Mouse (Mus musculus) retina, adult 2 months (tissue): ENCODE results near the gene B4galnt3.

Experiments
- DNase-seq: peaks from one replicate; pipeline ENCODE4 v3.0.0-alpha.2; 2012; ENCODE audit warnings: low read depth, low spot score

Gene B4galnt3

DNA sequence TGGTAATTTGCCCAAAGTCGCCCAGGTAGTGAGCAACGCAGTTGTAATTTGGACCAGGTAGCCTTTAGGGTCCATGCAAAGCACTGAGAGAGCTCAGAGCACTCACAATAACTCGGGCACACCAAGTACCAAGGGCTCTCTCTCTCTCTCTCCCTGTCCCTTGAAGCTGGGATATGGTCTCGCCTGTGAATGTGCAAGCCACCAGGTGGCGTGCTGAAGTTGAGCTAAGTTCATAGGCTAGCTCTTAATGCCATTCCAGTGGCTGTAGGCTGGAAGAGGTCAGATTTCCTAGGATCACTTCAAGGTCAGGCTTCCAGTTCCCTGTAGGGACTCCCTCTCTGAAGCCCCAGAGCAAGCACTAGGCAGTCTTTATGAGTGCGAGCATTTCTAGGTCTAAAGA, 71.7 kb downstream of the B4galnt3 start:
- DNase-seq, result peak; percentile 6

DNA sequence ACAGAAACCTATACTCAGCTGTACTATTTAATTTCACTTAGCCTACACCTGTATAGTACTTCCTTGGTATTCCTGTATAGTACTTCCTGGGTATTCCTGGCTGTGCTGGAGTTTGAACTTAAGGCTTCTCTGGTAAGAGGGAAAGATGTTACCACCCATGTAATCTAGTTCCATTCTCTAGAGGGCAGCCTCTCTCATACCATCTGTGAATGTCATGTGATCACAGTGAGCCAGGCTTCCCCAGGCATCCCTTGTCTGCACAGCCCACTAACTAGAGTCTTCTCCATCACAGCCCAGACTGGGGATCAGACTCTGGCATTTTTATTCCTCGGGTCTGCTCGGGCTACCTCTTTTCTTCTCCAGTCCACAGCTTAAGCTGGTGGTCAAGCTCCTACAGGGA, 75.1 kb downstream of the B4galnt3 start:
- no peak for DNase-seq

DNA sequence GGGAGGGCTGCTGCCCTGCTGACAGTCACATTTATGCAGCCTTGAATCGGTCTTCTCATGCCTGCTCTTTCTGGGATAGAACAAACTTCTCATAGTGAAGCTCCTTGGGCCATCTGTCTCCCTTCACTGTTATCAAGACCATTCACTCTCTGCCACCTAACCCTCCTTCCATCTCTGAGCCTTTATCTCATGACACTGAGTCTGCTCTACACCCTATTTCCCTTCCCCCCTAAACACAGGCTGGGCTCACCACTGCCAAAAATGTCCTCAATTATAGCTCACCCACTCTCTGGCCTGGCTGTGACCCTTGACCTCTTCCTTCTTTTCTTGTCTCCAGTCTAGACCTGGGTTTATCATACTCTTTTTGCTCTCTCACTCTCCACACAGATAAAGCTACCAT, 77.7 kb downstream of the B4galnt3 start:
- DNase-seq, result no peak

DNA sequence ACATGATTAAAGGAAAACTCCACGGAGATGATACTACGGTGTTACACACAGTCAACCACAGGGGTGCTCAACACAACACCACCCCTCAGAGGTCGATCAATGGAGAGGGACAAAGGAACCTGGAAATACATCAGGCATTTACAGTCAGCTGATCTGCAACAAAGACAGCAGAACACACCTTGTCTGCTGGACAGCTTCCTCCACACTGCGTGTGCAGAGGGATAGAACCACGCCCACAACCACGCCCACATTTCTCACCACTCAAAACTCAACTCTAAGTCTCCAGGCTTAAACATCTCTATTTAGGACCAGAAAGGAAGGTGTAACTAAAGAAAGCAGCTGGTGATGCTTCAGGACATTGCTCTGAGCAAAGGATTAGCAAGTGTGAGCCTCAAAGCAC, 82.8 kb downstream of the B4galnt3 start:
- DNase-seq, result no peak

DNA sequence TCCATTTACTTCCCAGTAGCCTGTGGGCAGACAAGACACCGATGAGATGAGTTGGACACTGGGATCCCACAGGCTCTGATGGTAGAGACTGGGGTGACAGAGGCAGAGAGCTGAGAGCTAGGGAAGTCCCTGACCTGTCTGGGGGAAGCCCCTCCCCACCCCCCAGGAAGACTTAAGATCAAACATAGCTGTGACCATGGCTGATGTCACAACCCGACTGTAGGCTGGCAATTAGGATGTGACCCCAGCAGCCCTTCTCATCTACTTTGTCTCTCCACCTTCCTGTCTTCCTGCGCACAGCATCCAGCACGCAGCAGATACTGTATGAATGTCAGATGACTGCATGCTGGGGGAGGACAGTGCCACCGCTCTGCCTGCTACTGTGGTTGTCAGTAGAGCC, 87.8 kb downstream of the B4galnt3 start:
- DNase-seq, result no peak

DNA sequence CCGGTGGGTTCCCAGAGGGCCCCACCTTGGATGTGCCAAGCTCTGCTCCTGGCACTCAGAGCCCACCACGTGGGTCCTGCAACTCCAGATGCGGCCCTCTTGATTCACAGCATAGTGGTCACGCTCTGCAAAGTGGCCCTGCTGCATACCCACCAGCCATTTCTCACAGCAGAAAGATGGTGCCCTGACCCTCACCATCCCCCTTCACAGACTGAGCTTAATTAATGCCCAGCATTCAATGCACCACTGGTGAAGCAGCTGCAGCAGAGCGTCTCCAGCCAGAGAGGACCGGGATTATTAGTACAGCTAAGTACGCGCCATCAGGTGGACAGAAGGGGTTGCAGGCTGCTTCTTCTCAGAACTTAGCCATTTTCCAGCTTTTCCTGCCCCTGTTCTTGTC, 92.0 kb downstream of the B4galnt3 start:
- no peak for DNase-seq

- DNase-seq, result no peak
Measured at GRCm38 (mm10) chr6:120201956-120202355, 92.4 kb downstream of the B4galnt3 start.

DNA sequence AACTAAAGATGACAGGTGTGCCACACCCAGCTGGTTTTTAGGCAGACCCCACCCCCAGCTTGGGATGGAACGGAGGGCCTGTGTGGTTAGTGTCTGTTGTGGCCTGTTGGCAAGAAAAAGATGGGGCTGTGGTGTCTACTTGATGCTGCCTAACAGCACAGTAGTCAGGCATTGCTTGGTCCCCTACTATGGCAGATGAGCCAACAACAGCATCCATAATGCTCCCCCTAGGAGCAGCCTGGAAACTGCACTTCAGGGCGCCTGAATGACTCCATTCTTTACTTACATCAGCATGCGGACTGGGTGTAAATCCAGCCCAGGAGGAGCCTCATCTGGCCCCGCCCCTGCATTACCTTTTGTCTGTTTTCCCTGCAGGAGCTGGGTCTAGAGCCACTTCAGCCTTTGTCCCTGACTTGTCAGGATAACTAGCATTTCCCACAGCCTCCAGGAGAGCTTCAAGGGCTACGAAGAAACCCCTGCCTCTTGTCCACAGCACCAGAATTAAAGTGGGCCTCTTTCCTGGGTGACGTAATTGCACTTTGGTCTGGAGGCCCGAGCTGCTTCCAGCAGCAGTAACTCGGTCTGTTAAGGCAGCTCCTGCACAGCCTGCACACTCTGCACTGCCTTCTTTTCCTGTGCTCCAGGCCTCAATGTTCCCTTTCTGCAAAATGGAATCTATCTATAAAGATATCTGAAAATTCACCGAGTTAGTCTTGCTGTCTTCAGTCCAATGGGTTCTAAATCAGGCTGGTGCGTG, 94.5 kb downstream of the B4galnt3 start:
- DNase-seq, result no peak

DNA sequence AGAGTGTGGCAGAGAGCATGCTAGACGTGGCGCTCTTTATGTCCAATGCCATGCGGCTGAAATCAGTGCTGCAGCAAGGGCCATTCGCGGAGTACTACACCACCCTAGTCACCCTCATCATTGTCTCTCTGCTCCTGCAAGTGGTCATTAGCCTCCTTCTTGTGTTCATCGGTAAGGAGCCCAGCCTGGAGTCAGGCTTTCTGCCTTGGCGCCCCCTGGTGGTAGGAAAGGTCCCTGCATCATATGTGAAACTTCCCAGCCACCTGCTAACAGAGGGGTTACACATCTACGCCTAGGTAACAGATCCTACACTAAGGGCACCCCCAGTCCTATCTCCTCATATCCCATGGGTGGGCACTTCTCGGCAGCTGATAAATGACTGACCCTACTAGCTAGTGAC, 96.4 kb downstream of the B4galnt3 start:
- peak; percentile 57 for DNase-seq

GRCm38 (mm10) chr6:120196837-120197236, 97.5 kb downstream of the B4galnt3 start:
- DNase-seq, result no peak

- DNase-seq, result no peak
Measured at GRCm38 (mm10) chr6:120194963-120195362, 99.4 kb downstream of the B4galnt3 start.

- DNase-seq, result no peak
Measured at GRCm38 (mm10) chr6:120194305-120194704, 100.1 kb downstream of the B4galnt3 start.

GRCm38 (mm10) chr6:120193793-120194192, 100.6 kb downstream of the B4galnt3 start:
- no peak for DNase-seq

DNA sequence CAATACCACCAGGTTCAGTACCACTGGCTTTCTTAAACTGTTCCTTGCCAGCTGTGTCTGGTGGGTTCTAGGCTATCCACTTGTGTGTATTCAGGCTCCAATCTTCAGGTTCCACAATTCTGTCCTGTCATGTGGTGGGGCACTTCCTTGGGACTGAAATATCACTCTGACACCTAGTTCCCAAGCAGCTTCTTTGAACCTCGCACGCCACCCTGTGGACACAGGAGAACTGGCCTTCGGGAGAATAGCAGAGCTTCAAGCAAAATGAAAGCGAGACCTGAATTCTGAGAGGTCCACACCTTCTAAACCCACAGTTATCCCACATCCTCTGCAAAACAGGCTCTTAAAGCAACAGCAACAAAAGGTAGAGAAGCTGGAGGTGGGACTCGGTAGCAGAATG, 101.2 kb downstream of the B4galnt3 start:
- DNase-seq, result peak; percentile 26

GRCm38 (mm10) chr6:120192211-120192870, 102.0 kb downstream of the B4galnt3 start:
- no peak for DNase-seq

DNA sequence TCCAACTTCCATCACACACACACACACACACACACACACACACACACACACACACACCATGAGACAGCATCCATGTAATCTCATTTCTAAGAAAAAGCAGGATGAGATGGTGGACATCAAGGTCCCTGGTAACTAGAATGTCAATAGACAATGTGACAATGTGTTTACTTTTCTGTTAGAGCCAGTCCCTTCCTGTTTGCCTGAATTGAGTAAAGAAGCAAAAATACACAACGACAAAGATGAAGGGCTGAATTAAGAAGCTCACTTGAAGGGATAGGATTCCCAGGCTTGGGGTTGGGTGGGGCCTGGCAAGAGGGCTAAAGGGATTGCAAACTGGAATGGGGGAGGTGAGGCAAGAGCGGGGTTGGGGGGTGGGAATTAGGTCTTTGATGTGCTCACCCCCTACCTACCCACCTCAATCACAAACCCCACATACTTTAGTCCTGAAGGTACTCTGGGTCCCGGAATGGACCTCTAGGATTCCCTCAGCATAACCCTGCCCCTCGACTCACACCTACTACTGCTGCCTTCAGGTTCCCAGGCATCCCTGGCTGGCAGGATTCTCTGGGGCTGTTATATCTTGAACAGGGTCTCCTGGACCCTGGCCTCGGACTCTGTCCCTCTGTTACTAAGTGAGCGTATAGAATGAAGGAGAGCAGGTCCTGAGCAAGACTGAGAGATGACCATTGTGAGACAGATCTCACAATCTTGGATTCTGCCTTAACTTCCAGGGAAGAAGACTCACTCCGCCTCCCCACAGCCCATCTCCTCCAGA, 102.8 kb downstream of the B4galnt3 start:
- no peak for DNase-seq

DNA sequence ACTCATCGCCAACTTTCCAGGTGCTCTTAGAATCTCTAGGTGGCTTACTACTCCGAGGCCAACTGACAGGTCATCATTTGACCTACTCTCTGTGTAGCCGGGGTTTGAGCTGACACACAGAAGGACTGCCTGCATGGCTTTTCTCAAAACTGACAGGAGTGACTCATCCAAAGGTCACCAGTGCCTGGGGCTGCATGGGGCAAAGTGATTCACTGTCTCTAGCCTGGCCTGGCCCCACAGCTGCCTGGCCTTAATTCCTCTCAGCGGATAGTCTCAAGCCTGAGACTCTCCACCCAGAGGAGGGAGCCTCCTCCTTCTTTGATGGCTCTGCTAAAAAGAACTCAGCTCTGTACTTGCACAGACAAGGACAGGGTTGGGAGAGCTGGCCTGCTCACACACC, 103.4 kb downstream of the B4galnt3 start:
- no peak for DNase-seq

DNA sequence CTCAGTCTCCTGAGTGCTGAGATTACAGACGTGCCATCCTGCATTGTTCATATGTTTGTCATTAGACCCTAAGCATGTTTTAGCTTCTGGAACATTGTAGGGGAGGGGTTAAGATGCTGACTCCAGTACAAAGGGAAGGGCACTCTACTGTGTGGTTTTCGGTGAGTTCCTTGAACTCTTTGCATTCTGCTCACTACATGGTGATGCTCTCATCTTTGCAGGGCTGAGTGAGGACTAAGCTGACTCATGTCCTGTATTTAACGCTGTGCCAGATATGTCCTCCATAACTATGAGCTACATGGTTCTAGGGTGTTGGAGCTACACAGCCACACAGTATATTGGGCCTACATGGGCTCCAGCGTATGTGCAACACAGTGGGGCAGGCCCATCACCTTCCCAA, 104.0 kb downstream of the B4galnt3 start:
- DNase-seq, result no peak

DNA sequence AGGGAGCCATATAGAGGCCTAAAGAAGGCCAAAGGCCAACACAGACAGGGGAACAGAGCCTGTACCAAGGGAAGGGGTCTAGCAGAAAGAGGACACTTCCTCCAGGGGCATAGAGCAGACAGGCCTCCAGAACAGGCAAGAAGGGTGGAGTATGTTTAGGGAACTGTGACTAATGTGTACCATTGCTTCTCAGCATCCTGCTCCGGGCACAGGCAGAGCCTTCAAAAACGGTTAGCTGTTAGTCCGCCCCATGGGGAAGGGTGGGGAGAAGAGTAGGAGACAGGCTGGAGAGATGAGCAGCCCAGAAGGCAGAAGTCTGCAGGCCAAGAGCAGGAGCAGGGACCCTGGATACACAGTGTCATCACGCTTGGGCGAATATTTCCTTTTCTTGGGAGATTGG, 105.1 kb downstream of the B4galnt3 start:
- no peak for DNase-seq

DNA sequence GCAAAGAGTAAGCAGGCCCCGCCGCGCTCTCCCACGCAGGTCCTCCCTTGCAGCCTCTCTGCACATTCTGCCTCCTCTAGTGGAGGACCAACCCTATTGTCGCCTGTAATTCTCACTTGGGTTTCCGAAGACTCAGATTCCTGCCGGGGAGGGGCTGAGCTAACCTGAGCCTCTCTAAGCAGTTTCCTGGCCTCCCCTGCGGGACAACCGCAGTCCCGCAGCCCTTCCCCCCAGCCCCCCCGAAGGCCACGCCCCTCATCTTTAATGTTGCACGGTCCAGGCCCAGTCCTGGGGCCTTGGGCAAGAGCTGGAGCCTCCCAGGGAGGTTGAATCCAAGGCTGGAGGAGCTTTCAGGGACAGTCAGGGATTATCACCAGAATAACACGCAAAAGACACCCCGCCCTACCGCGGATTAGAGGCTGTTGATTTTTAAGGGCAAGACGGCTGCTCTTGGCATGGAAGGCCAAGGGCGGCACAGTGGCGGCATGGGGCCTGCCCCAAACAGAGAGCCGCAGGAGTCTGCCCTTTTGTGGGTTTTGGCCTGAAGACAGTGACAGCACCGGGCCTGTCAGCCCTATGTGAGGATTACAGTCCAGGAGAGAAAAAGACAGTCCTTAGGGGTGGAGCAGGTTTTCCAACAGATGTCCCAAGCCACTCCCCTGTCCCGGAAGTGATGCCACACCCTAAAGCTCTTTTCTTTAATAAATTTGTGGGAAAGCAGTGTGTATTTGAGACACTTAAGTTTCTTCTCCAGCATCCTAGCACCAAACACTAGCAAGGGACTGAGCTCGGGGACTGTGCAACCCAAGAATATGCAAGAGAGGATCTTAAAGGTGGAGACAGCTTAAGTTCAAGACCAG, 105.8 kb downstream of the B4galnt3 start:
- DNase-seq, result peak; percentile 55

DNA sequence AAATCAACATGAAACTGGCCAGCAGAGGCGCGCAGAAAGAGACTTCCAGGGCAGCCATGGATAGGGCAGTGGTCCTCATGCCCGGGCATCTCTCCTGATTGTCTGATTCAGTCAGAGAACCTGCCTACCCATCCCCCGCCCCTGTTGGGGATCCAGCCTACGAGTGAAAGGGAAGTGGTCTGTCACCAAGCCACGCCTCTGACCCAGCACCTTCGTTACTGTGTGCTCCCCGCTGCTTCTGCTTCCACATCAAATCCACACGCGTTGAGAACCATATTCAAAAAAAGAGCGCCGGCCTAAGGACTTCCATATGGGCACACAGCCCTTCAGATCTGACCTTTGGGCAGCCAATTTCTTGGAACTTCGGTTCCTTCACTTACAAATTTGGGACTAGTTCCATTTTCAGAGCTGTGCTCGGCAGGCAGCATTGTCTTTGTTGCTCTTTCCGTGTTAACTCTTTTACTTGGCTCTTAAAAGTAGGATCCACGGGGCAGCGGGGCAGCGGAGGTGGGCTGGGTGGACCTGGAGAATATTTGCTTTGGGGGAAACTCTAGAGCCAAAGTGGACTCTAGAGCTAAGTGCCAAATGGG, 106.7 kb downstream of the B4galnt3 start:
- no peak for DNase-seq
